Mouse (Mus musculus) stomach, postnatal 0 days (tissue): ENCODE data around the gene Acin1.
"Not testable (repeated sequence)": the region's sequence is repeated elsewhere in the genome, so short reads cannot be mapped to it uniquely, and the experiment has no call there.

Experiments used
- CTCF ChIP-seq: IDR thresholded peaks from 2 replicates; pipeline ENCODE4 v1.5.1; 2016; ENCODE audit warnings: antibody characterized with exemption, low read depth, mild to moderate bottlenecking, moderate library complexity
- EP300 ChIP-seq: optimal IDR thresholded peaks from 2 replicates; pipeline ENCODE3; 2016; ENCODE audit warnings: antibody characterized with exemption

DNA sequence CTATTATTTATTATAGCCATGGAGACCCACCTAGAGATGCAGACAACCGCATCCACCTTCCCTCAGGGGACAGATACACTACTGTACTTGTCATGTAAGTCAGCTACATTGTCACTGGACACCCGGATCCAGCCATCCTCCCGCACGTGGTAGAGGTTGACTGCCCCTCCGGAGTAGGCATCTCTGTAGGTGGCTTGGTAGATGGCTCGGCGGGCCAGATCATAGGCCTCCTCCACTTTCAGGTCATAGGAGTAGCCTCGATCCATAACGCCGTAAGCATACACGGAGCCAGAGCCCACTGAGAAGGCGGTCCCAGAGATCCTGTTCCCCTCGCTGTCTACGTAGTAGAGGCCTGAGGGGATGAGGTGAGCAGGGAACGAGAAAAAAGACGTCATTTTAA is 72.6 kb downstream of the Acin1 start:
- not testable (repeated sequence) for TF ChIP-seq CTCF, EP300
